Mouse (Mus musculus): ENCODE results near the gene Nudt17.
A peak's percentile ranks its signal among the peaks of the same experiment; 100 is the strongest.
"Not testable (repeated sequence)": the region's sequence is repeated elsewhere in the genome, so short reads cannot be mapped to it uniquely, and the experiment has no call there.

Gene Nudt17

GRCm38 (mm10) chr3:96701003-96701402 is 7.4 kb downstream of the Nudt17 start:
- DNase-seq (ENCODE audit: low read depth): no peak

GRCm38 (mm10) chr3:96700376-96700775 is 8.0 kb downstream of the Nudt17 start:
- peak; percentile 63 for DNase-seq (ENCODE audit: low read depth)

- no peak for DNase-seq (ENCODE audit: low read depth)
Measured at GRCm38 (mm10) chr3:96698993-96699690, 9.2 kb downstream of the Nudt17 start.

GRCm38 (mm10) chr3:96696766-96697732 is 11.3 kb downstream of the Nudt17 start:
- DNase-seq (ENCODE audit: low read depth): peak; percentile 80

- peak; percentile 56 for DNase-seq (ENCODE audit: low read depth)
Measured at GRCm38 (mm10) chr3:96696198-96696765, 12.1 kb downstream of the Nudt17 start, which contains the start of gene Pias3. Gene Pias3, plus strand, starts transcription at chr3:96696384.

- DNase-seq (ENCODE audit: low read depth): no peak
Measured at GRCm38 (mm10) chr3:96693579-96693978, 14.8 kb downstream of the Nudt17 start.

- DNase-seq (ENCODE audit: low read depth): no peak
Measured at GRCm38 (mm10) chr3:96692506-96692905, 15.9 kb downstream of the Nudt17 start.

GRCm38 (mm10) chr3:96690298-96690697 is 18.1 kb downstream of the Nudt17 start:
- no peak for DNase-seq (ENCODE audit: low read depth)

GRCm38 (mm10) chr3:96688854-96689253 is 19.5 kb downstream of the Nudt17 start:
- DNase-seq (ENCODE audit: low read depth): no peak

- DNase-seq (ENCODE audit: low read depth): not testable (repeated sequence)
Measured at GRCm38 (mm10) chr3:96686057-96686456, 22.3 kb downstream of the Nudt17 start.

GRCm38 (mm10) chr3:96684822-96685156 is 23.6 kb downstream of the Nudt17 start:
- DNase-seq (ENCODE audit: low read depth): no peak

- DNase-seq (ENCODE audit: low read depth): no peak
Measured at GRCm38 (mm10) chr3:96684151-96684821, 24.1 kb downstream of the Nudt17 start.

- DNase-seq (ENCODE audit: low read depth): no peak
Measured at GRCm38 (mm10) chr3:96683496-96683895, 24.9 kb downstream of the Nudt17 start.

- no peak for DNase-seq (ENCODE audit: low read depth)
Measured at GRCm38 (mm10) chr3:96680269-96680956, 27.9 kb downstream of the Nudt17 start.

GRCm38 (mm10) chr3:96679159-96679674 is 29.1 kb downstream of the Nudt17 start:
- no peak for DNase-seq (ENCODE audit: low read depth)

GRCm38 (mm10) chr3:96678456-96678855 is 29.9 kb downstream of the Nudt17 start:
- no peak for DNase-seq (ENCODE audit: low read depth)

GRCm38 (mm10) chr3:96675690-96676089 is 32.7 kb downstream of the Nudt17 start:
- no peak for DNase-seq (ENCODE audit: low read depth)

- no peak for DNase-seq (ENCODE audit: low read depth)
Measured at GRCm38 (mm10) chr3:96675171-96675570, 33.2 kb downstream of the Nudt17 start.

- no peak for DNase-seq (ENCODE audit: low read depth)
Measured at GRCm38 (mm10) chr3:96674442-96674841, 33.9 kb downstream of the Nudt17 start.

- no peak for DNase-seq (ENCODE audit: low read depth)
Measured at GRCm38 (mm10) chr3:96673514-96673913, 34.8 kb downstream of the Nudt17 start.

- DNase-seq (ENCODE audit: low read depth): no peak
Measured at GRCm38 (mm10) chr3:96671519-96671918, 36.8 kb downstream of the Nudt17 start.

All from c-Kit-positive CD71-negative TER-119-negative erythroid progenitor cells, embryonic 14.5 days (primary cell).